Mouse (Mus musculus) 3134 (cell line): ENCODE measurements at regions not wholly inside any gene's neighbourhood (a gene's known extent, or its start where the extent isn't known, plus 50 kb on each side); places are given as distances from the start of the nearest gene placed in this dataset.

Experiments
- DNase-seq: peaks from one replicate; pipeline ENCODE4 v3.0.0-alpha.2; 2011; ENCODE audit warnings: low spot score; ENCODE audit not compliant: insufficient read length; ENCODE audit errors: extremely low read depth

GRCm38 (mm10) chr13:37683045-37683679 lies 95.0 kb upstream of the Rreb1 start:
- DNase-seq: no peak

GRCm38 (mm10) chr13:37685617-37686016 lies 92.6 kb upstream of the Rreb1 start:
- no peak for DNase-seq

- DNase-seq: no peak
Measured at GRCm38 (mm10) chr13:37686109-37686508, 92.1 kb upstream of the Rreb1 start.

- no peak for DNase-seq
Measured at GRCm38 (mm10) chr13:37689127-37689777, 88.9 kb upstream of the Rreb1 start.

GRCm38 (mm10) chr13:37691855-37692445 lies 86.2 kb upstream of the Rreb1 start:
- DNase-seq: no peak

- no peak for DNase-seq
Measured at GRCm38 (mm10) chr13:37693617-37694016, 84.6 kb upstream of the Rreb1 start.

- DNase-seq: no peak
Measured at GRCm38 (mm10) chr13:37704475-37704874, 73.7 kb upstream of the Rreb1 start.

- DNase-seq: no peak
Measured at GRCm38 (mm10) chr13:37705482-37705881, 72.7 kb upstream of the Rreb1 start.

- no peak for DNase-seq
Measured at GRCm38 (mm10) chr13:37710913-37711312, 67.3 kb upstream of the Rreb1 start.

- no peak for DNase-seq
Measured at GRCm38 (mm10) chr13:37712908-37713496, 65.2 kb upstream of the Rreb1 start.

GRCm38 (mm10) chr13:37715058-37715712 lies 63.0 kb upstream of the Rreb1 start:
- no peak for DNase-seq

GRCm38 (mm10) chr13:37715770-37716693 lies 62.2 kb upstream of the Rreb1 start:
- DNase-seq: peak; percentile 12

- DNase-seq: no peak
Measured at GRCm38 (mm10) chr13:37717793-37718192, 60.4 kb upstream of the Rreb1 start.

- DNase-seq: no peak
Measured at GRCm38 (mm10) chr13:37718364-37718763, 59.8 kb upstream of the Rreb1 start.
